Mouse (Mus musculus): Measurements from ENCODE around the gene Scyl3. TPM values are rescaled to one million over a fixed set of nuclear protein-coding genes. Genes with fewer than 3 reads are reported as not detected.

Scyl3 gene
- total RNA-seq, 2 experiments from 2014 or later: 17.4 to 18.7 TPM

DNA sequence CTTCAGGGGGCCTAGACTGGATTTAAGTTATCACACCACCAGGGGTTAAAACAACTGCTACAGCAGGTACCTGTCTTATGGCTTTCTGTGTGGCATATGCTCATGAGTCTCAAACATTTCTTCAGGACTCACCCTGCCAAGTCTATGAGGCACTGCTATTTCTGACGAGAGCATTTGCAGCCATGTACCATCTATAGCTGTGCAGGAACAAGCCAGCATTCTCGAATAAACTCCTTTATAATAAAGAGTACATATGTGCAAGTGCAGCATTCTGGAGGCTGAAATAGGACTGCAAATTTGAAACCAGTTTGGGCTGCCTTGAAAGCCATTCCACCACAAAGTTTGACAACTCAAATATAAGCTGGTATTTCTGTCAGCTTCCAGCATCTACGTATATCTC is 29.1 kb downstream of the Scyl3 start:
- no peak for DNase-seq

DNA sequence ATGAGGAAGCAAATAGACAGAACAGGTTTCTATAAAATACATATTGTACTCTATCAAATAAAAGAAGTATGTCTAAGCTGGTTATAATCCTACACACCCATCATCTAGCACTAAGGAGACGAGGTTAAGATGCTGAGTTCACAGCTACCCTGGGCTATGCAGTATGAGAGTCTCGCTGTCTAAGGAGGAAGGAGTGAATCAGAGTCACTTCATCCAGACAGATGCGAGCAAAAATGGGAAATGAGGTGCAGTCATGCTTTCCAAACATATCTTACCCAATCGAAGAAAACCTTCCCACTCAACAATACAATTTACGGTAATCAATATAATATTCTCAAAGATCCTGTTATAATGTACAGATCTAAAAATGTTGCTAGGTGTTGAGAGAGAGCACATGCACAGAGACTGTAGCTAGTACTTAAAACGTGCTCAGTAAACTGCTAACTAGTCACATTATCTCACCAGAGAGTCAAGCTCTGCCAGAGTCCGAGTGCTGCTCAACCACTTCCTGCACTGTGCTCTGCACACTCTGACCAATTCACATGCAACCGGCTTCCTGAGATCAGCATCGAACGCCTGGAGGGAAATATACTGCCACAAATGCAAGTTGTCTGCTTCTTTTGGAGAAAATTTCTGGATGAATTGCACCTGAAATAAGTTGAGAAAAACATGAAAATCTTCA is 35.2 kb downstream of the Scyl3 start:
- DNase-seq: no peak

DNA sequence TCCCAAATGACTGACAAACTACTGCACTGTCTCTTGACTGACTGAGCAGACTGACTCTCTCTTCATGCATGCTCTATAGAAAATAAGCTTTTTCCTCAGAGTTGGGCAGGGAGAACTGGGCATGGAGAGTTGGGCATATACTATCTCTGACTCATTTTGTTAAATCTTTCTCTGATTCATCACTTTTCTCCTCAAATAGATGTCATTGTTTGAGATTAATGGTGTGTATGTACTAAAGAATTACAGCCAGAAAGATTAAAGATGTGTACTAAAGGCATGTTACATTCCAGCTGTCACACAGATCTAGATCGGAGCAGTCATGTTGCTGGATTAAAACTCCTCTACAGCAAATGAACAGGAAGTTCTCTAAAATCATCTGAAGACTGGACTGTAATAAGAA is 45.6 kb downstream of the Scyl3 start:
- DNase-seq: no peak

DNA sequence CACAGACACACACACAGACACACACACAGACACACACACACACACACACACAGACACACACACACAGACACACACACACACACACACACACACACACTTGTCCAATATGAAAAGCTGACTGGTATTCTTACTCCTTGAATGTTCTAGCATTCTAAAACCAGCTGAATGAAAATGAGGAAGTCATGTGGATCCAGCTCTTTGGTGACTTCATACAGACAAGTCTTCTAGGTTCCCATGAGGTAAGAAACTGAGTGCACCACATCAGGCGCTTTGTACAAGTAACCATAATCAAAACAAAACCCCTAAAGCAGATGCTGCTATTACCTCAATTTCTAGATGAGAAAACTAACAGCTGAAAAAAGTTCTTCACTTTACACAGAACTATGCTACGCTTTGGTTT is 46.2 kb downstream of the Scyl3 start:
- DNase-seq: no peak

DNA sequence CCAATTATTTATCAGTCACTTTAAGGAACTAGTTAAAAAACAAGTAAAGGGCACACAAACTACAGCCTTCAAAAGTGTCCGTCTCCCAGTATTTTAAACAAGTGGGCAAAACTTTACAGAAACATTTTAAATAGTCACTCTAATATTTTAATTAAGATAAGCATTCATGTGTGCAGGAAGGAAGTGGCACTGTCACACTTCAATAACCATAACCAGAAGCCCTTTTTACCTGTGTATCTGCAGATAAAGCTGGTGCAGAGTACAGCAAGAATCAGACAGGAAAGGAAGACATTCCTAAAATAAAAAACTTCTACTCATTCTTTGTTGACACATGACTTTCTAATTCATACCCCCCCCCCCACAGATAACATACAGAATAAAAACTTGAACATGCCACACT is 47.6 kb downstream of the Scyl3 start:
- DNase-seq: no peak

DNA sequence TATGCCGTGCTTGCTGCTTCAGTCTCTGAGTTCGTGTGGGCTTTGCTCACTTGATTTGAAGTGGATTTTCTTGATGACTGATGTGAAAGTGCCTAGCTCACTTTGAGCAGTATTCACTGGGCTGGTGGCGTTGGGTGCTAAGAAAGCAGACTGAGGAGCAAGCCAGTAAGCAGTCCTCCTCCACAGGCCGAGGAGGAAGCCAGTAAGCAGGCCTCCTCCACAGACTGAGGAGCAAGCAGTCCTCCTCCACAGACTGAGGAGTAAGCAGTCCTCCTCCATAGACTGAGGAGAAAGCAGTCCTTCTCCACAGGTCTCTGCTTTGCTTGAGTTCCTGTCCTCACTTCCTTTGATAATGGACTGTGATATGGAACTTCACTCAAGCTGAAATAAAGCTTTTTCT is 63.5 kb downstream of the Scyl3 start:
- no peak for DNase-seq

DNA sequence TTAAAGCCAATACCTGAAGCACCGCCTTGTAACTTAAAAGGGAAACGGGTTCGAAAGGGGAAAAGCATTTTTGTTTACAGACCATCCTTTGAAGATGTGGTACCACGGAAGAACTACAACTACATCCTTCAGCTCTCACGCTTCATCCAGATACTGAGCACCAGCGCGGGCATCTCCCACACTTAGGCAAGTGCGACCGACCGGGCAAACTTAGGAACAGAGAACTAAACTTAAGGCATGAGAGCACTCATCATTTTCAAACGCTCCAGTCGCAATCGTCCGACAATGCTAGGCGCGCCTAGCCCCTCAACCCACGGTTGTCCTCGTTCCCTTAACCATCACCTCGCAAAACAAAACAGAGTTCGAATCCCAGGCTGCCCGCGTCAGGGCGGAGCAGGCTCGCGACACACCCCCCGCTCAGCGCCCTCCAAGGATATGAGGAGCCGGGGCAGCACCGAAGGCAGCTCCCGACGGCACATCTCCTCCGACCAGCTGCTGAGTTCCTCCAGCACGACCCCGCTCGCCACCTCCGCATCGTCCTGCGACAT is 65.3 kb downstream of the Scyl3 start:
- no peak for DNase-seq

DNA sequence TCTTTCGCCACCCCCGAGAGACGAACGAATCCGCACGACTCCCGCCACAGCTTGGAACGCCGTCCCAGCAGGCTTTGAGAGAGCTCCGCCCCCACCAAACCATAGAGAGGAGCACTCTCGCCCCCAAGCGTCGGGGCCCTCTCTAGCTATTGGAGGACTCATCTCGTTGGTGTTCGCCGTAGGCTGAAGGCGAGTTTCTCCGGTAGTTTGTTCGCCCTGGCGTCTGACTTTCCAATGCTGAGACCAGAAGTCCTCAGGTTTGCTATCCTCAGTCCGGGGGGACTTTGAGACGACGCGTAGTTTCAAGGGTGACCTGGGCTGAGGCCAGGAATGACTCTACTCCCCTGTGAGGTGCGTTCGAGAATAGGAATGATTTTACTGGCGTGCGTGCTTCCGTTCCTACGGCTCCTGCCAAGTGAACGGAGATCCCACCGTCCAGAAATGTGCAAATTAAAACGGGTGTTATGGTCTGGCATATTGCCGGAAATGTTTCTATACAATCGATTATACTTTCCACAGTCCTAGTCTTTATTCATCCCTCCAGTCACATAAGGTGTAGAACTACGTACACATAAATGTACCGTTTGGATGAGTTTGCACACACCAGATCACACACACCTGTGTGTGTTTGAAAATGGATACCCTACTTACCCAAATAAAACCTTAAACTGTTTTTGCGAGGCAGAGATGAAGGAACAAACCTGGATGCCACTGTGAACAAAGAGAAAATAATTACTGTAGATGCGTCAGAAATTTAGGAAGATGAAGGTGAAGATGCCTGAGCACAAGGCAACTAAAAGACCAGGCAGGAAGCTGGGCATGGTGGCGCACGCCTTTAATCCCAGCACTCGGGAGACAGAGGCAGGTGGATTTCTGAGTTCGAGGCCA is 66.1 kb downstream of the Scyl3 start, which contains the start of the genes BC055324 and Mettl18:
TSS of gene BC055324 (minus strand) at position 76 of the 888 bp plus-strand sequence.
TSS of gene Mettl18 (plus strand) at position 169 of the 888 bp plus-strand sequence.
- peak; percentile 93 for DNase-seq

DNA sequence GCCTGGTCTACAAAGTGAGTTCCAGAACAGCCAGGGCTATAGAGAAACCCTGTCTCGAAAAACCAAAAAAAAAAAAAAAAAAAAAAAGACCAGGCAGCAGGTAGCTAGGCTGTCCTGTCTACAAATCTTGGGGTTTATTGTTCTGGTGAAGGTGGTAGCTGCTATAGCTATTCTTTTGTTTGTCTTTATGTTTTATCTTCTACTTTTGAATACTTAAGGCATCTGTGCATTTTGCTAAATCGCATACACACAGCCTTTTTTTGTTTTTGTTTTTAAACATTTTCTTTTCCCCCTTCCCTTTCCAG is 66.7 kb downstream of the Scyl3 start:
- DNase-seq: no peak

DNA sequence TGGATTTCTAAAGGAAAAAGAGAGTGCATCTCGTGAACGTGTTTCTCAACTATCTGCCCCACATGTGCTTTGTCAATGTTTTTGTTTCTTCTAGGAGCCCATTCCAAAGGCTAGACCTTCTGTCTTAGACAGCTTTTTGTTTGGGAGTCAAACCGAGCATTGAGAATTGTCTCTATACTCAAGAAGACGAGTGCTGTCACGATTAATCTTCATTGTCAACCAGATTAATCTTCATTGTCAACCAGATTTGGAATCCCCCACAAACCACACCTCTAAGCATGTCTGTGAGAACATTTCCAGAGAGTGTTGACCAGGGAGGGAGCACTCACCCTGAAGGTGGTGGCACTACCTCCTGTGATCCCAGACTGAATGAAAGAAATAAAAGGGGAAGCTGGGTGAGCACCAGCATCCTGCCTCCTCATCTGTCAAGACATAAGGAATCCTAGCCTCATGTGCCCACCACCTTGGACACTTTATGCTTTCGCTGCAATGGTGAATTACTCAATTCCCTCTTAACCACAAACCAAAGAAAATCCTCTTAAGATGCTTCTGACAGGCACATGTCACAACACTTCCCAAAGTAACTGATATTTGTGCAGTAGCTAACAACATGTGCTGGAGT is 73.0 kb downstream of the Scyl3 start:
- no peak for DNase-seq

DNA sequence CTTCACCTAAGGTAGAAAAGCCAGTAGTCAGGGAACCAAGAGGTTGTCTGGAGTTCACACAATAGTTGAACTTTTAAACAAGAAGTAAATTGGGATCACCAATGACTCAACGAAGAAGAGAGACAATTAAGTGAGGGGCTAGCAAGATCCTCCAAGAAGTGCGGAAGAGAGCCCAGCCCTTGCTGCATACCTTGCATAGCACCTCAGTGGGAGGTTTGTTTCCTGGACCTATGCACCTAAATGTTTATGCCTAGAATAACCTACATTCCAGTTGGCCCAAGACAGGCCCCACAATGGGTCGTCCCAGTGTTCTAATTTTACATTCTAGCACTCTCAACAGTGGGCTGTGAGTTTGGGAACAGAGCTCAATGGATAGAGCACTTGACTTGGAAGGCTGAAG is 75.4 kb downstream of the Scyl3 start:
- no peak for DNase-seq

Other genes starting within 250 kb of the Scyl3 start
- under 1 TPM in 1 of 2 experiments, not detected in 1; 0.85 TPM for gene Mettl11b, start 203.9 kb upstream of the Scyl3 start, total RNA-seq (2021)
- gene Kifap3, start 149.5 kb upstream of the Scyl3 start, total RNA-seq (2021): 10 to 100 TPM; 16.8 to 21.9 TPM
- gene BC055324, start 65.7 kb downstream of the Scyl3 start, total RNA-seq (2021): 1 to 10 TPM; 3.2 to 4.0 TPM
- gene Mettl18, start 65.8 kb downstream of the Scyl3 start, total RNA-seq (2021): 1 to 10 TPM; 3.2 to 4.5 TPM
- 1 to 10 TPM; 1.6 to 1.7 TPM for gene Sele, start 119.1 kb downstream of the Scyl3 start, total RNA-seq (2021)
- 1 to 10 TPM; 6.4 to 9.6 TPM for gene Sell, start 132.9 kb downstream of the Scyl3 start, total RNA-seq (2021)
- gene Selp, start 186.2 kb downstream of the Scyl3 start, total RNA-seq (2021): 1 to 10 TPM; 1.4 to 2.0 TPM
- 10 to 100 TPM; 25.2 to 49.6 TPM for gene F5, start 222.7 kb downstream of the Scyl3 start, total RNA-seq (2021)